Mouse (Mus musculus): Measurements from ENCODE around the gene S100a16. TPM values are rescaled to one million over a fixed set of nuclear protein-coding genes. Genes with fewer than 3 reads are reported as not detected.

S100a16 gene
- polyA plus RNA-seq, 1 experiment from 2014 or later: 40.0 TPM

DNA sequence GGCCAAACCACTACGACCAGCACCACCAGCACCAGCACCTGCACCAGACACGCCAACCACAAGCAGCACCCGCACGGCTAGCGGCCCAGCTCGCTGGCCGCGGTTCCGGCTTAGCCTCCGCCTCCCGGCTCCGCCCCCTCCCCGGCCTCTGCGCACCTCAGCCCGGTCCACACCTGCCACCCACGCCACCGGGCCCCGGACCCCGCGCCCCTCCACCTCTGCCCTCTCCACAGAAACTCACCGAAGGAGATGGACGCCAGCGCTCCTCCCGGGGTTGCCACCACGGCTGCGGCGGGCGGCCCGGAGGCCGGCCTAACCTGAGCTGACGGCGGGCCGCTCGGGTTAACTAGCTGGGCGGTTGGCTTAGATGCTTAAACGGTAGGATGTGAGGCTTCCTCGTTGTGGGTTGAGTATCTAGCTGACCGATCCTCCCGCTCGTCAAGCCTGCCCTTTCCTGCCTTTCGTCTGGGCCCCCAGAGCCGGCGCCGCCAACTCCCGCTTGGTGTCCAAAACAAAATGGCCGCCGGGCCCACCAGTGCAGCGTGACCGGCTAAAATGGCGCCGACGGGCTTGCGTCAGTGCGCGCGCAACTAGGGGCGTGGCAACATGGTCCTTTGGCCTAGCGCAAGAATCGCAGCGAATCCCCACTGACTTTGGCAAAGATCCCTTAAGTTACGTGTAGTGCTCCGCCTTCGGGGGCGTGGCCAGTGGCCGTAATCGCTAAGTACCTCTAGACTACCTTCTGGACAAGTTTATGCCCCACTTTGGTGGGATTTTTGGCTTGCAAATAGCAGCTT, 27.9 kb upstream of the S100a16 start, which contains the start of gene Chtop:
TSS of gene Chtop (minus strand) at position 549 of the 797 bp plus-strand sequence.
- peaks cover 4% of the 10 kb centered on the region; the same call in 1 of the 2 replicates for H3K27me3 ChIP-seq
- peaks cover 39% of the 10 kb centered on the region for H3K4me1 ChIP-seq
- H3K27ac ChIP-seq (replicated peaks): peak within 1 kb of the TSS; percentile 95
- peak within 1 kb of the TSS; percentile 99 for H3K9ac ChIP-seq (replicated peaks)
- peak; percentile 93 for ATAC-seq (replicated peaks)
- H3K9me3 ChIP-seq: no peaks in the 10 kb centered on the region
- H3K4me3 ChIP-seq: peak within 1 kb of the TSS; percentile 99
- WGBS: under 1% methylated on average over 65 of the region's 66 CpGs
- peaks cover 32% of the 10 kb centered on the region for H3K36me3 ChIP-seq
- peak within 1 kb of the TSS; percentile 70 for H3K4me2 ChIP-seq (replicated peaks)

DNA sequence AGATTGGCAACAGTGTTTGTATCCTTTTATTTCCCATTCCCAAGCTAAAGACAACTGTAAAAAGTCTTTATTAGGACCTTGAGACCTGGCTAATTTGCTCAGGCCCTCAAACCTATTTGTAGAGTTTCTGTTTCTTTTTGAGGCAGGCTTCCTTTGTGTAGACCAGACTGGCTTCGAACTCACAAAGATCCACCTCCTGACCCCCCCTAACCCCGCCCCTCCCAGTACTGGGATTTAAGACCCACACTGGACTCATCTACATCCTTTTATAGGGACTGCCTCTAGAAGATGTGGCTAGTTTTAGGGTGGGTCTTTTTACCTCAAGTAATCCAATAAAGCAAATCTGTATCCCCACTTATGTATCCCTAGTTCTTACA, 27.3 kb upstream of the S100a16 start:
- Histone ChIP-seq H3K27me3 (peaks cover 4% of the 10 kb centered on the region; the same call in 1 of the 2 replicates), H3K9ac (replicated peaks) (no peak overlapping the region), H3K27ac (replicated peaks) (peak overlapping the region; percentile 95), H3K9me3 (no peaks in the 10 kb centered on the region), H3K4me3 (peak overlapping the region; percentile 99), H3K4me1 (peaks cover 40% of the 10 kb centered on the region), H3K4me2 (replicated peaks) (peak overlapping the region; percentile 44), H3K36me3 (peaks cover 26% of the 10 kb centered on the region)
- peak; percentile 12 for ATAC-seq (replicated peaks)
- WGBS: 11% methylated on average over 2 of the region's 2 CpGs

DNA sequence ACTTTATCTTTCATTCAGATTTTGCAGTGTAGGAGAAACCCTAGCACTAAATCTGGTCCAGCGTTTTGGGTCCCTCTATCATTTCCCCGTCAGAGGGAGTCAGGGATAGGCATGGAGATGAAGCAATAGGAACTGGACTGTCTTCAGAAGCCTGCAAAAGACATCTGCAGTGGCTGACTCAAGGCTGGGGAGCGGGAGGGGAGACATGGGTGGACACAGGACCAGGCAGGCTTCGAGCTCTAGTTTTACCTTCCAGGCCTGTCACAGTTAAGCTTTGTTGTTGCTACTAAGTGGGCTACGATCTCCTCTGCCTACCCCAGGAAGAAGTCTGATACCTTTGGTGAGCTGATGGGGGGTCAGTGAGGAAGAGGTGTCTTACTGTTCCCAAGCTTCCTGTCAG, 24.8 kb upstream of the S100a16 start:
- 84% methylated on average over 5 of the region's 5 CpGs for WGBS

DNA sequence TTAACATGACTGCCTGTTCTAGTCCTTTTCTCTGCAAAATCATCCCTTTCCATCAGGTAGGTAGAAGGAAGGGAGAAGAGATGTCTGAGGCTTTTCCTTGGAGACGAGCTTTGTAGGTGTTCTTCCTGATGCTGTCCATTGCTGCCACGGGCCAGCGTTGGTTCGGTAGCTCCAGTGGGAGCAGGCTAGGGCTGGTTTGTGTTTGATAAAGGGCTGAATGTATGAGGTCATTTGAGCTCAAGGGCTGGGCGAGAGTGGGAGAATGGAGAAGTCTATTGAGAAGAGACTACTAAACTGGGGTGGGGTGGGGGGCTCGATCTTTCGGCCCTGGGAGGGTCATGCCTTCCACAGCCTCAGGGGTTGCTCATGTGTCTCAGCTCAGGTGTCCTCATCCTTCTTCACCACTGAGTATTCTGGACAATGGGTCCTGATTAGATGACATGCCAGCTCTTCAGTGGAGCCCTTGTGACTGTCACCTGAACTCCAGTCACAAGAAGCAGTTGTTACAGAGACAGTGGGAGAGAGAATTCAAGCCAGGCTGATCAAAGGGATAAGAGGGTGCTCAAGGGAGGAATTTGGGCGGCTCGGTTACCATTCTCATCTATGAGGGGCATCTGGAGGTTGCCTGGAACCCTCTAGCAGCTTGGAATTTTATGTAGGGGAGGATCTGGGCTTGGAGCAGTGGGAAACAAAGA, 24.0 kb upstream of the S100a16 start:
- WGBS: 78% methylated on average over 9 of the region's 9 CpGs
- Histone ChIP-seq H3K9me3 (no peaks in the 10 kb centered on the region), H3K4me2 (replicated peaks) (no peak overlapping the region), H3K36me3 (no peaks in the 10 kb centered on the region), H3K4me1 (peaks cover 20% of the 10 kb centered on the region), H3K27ac (replicated peaks) (no peak overlapping the region), H3K4me3 (no peak overlapping the region), H3K9ac (replicated peaks) (no peak overlapping the region), H3K27me3 (peaks cover 4% of the 10 kb centered on the region; the same call in 1 of the 2 replicates)
- no peak for ATAC-seq (replicated peaks)

More for the DNA sequence above, 24.8 kb upstream of the S100a16 start:
- no peaks in the 10 kb centered on the region for H3K9me3 ChIP-seq
- H3K27me3 ChIP-seq: peaks cover 4% of the 10 kb centered on the region; the same call in 1 of the 2 replicates
- H3K27ac ChIP-seq (replicated peaks): no peak overlapping the region
- H3K4me3 ChIP-seq: no peak overlapping the region
- peaks cover 2% of the 10 kb centered on the region; the same call in 1 of the 2 replicates for H3K36me3 ChIP-seq
- no peak overlapping the region for H3K4me2 ChIP-seq (replicated peaks)
- no peak overlapping the region for H3K9ac ChIP-seq (replicated peaks)
- peaks cover 29% of the 10 kb centered on the region for H3K4me1 ChIP-seq
- no peak for ATAC-seq (replicated peaks)

DNA sequence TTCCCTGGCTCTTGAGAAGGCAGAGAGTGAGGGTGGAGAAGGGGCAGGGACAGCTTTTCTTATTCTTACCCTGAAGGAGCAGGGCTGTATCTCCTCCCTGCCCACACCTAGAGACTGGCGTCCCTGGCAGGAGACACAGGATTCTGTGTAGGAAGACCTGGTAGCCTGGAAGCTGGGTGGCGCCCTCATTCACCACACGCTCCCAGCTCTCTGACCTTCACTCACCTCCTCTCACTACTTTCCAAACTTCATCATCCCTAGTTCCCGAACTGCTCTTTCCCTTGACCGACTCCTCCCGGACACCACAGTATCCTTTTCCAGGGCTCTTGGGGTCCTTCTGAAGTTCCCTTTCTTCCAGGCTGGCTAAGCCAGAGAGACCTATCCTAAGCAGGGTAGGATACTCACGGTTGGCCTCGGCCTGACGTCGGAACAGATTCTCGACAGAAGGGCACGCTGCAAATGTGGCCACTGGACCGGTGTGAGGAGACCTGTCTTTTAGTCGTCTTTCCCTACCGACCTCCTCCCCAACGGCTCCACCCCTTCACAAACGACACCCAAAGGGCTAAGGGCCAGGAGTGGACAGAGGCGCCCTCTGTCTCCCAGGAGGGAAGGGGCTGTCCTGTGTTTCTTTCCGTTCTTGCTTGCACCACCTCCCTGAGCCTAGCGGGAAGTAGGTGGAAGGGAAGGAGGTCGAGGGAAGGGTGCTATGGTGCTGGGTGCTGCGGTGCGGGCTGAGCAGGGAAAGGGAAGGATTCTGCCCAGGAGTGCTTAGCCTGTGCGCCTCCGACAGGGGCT, 23.1 kb upstream of the S100a16 start, which contains the start of the genes S100a1 and S100a13:
TSS of gene S100a1 (minus strand) at position 597 of the 795 bp plus-strand sequence.
TSS of gene S100a13 (plus strand) at position 640 of the 795 bp plus-strand sequence.
- Histone ChIP-seq H3K36me3 (no peaks in the 10 kb centered on the region), H3K9ac (replicated peaks) (peak within 1 kb of the TSS; percentile 39), H3K27ac (replicated peaks) (no peak within 1 kb of the TSS), H3K4me1 (peaks cover 17% of the 10 kb centered on the region), H3K4me3 (peak within 1 kb of the TSS; percentile 36), H3K4me2 (replicated peaks) (peak within 1 kb of the TSS; percentile 60), H3K27me3 (peaks cover 4% of the 10 kb centered on the region; the same call in 1 of the 2 replicates), H3K9me3 (no peaks in the 10 kb centered on the region)
- peak; percentile 24 for ATAC-seq (replicated peaks)
- WGBS: 4% methylated on average over 25 of the region's 25 CpGs

DNA sequence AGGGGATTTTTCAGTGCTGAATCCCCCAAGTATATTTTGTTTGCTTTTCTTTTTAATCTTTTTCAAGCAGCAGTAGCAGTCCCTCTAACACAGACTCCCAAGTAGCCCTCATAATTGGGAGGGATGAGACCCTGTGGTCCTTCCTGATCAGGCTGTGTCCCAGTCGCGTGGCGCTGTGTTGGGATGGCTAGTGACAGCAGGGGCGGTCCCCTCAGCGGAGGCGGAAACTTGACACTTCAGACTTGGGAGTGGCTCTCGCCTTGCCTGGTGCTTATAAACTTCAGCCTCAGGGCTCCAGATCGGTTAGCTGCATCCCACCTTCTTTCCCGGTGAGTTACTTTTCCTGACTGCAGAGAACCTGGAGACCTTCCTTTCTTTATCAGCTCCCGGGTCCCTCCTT, 22.4 kb upstream of the S100a16 start:
- Histone ChIP-seq H3K36me3 (no peaks in the 10 kb centered on the region), H3K4me3 (peak overlapping the region; percentile 36), H3K9me3 (no peaks in the 10 kb centered on the region), H3K9ac (replicated peaks) (peak overlapping the region; percentile 39), H3K4me1 (peaks cover 15% of the 10 kb centered on the region), H3K27ac (replicated peaks) (no peak overlapping the region), H3K4me2 (replicated peaks) (peak overlapping the region; percentile 60), H3K27me3 (peaks cover 4% of the 10 kb centered on the region; the same call in 1 of the 2 replicates)
- peak; percentile 63 for ATAC-seq (replicated peaks)
- 2% methylated on average over 10 of the region's 10 CpGs for WGBS

DNA sequence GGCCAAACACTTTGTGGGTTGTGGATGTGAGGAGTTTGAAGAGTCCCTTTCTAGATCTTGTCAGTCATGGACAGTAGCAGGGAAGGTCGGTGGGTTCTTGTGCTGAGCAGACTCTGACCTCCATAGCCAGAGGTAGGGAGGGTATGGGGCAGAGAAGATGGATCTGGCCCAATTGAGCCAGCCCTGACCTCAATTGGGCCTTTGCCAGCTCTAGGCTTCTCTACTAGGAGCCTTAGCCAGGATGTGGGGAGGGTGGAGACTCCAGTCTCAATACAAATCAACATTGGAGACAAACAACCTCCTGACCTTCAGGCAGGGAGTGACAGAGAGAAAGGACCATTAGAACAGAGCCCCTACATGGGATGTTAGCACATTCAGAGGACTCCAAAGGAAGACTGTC, 21.8 kb upstream of the S100a16 start:
- peak overlapping the region; percentile 39; the same call in 1 of the 2 replicates for H3K9ac ChIP-seq (replicated peaks)

DNA sequence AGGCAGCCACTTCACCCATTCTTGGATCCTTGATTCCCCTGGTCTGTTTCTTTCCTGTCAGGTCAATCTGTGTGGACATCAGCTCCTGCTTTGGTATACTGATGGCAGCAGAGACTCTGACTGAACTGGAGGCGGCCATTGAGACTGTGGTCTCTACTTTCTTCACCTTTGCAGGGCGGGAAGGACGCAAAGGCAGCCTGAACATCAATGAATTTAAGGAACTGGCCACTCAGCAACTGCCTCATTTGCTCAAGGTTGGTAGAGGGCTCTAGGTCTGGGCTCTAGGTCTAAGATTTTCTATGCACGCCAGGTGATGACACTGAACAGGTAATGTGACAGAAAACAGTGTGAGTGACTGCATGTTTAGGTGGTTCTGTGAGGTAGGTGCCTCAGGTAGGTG, 21.3 kb upstream of the S100a16 start:
- Histone ChIP-seq H3K36me3 (no peaks in the 10 kb centered on the region), H3K4me2 (replicated peaks) (no peak overlapping the region), H3K9me3 (no peaks in the 10 kb centered on the region), H3K27ac (replicated peaks) (no peak overlapping the region), H3K4me3 (no peak overlapping the region), H3K27me3 (peaks cover 4% of the 10 kb centered on the region; the same call in 1 of the 2 replicates), H3K9ac (replicated peaks) (no peak overlapping the region), H3K4me1 (peaks cover 13% of the 10 kb centered on the region)
- no peak for ATAC-seq (replicated peaks)
- WGBS: 90% methylated on average over 4 of the region's 4 CpGs

More for the DNA sequence above, 21.8 kb upstream of the S100a16 start:
- H3K36me3 ChIP-seq: no peaks in the 10 kb centered on the region
- no peak overlapping the region for H3K27ac ChIP-seq (replicated peaks)
- no peak for ATAC-seq (replicated peaks)
- peak overlapping the region; percentile 36 for H3K4me3 ChIP-seq
- no peaks in the 10 kb centered on the region for H3K9me3 ChIP-seq
- H3K27me3 ChIP-seq: peaks cover 4% of the 10 kb centered on the region; the same call in 1 of the 2 replicates
- 69% methylated on average over 1 of the region's 1 CpGs for WGBS
- H3K4me1 ChIP-seq: peaks cover 13% of the 10 kb centered on the region
- H3K4me2 ChIP-seq (replicated peaks): peak overlapping the region; percentile 60

DNA sequence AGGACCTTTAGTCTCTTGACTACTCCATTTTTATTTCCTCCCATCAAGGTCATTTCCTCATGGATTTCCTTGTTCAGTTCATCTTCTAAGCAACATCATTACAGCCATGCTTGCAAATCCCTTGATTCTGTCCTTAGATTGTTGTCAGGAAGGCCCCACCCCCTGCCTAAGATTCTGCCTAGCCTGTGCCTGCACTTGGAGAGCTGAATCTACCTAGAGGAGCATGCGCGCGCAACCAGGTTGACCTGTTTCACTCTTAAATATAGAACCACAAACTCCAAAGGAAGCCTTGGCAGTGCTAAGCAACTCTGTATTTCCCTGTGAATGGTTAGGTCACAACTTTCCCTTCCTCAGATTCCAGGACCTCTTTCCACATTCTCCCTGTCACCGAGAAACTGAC, 19.3 kb upstream of the S100a16 start:
- H3K27me3 ChIP-seq: peaks cover 4% of the 10 kb centered on the region; the same call in 1 of the 2 replicates

DNA sequence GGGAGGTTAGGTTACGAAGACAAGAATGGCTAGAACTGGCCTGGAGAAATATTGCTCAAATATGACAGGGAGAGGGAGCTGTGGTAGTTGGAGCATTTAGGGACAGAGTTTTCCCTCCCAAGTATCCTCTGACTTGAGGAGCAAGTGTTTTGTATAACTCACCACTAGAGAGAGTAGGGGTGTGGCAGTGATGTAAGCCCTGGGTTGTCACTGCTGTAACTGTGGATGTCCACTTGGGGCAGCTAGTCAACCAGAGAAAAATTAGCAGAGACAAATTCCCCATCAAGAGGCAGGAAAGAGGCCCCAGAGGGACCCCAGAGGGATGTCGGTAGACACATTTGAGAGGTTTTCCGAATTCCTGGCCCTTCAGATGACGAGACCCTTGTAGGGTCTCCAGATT, 11.6 kb upstream of the S100a16 start:
- no peak for ATAC-seq (replicated peaks)
- no peak overlapping the region for H3K27ac ChIP-seq (replicated peaks)
- 70% methylated on average over 4 of the region's 4 CpGs for WGBS
- H3K4me2 ChIP-seq (replicated peaks): no peak overlapping the region
- no peaks in the 10 kb centered on the region for H3K36me3 ChIP-seq
- no peak overlapping the region for H3K4me3 ChIP-seq
- H3K27me3 ChIP-seq: no peaks in the 10 kb centered on the region
- no peak overlapping the region for H3K9ac ChIP-seq (replicated peaks)
- no peaks in the 10 kb centered on the region for H3K4me1 ChIP-seq
- no peaks in the 10 kb centered on the region for H3K9me3 ChIP-seq

More for the DNA sequence above, 19.3 kb upstream of the S100a16 start:
- no peak for ATAC-seq (replicated peaks)
- Histone ChIP-seq H3K4me3 (no peak overlapping the region), H3K27ac (replicated peaks) (no peak overlapping the region), H3K9ac (replicated peaks) (no peak overlapping the region), H3K4me1 (peaks cover 13% of the 10 kb centered on the region), H3K4me2 (replicated peaks) (no peak overlapping the region), H3K9me3 (no peaks in the 10 kb centered on the region), H3K36me3 (no peaks in the 10 kb centered on the region)
- 84% methylated on average over 4 of the region's 4 CpGs for WGBS

DNA sequence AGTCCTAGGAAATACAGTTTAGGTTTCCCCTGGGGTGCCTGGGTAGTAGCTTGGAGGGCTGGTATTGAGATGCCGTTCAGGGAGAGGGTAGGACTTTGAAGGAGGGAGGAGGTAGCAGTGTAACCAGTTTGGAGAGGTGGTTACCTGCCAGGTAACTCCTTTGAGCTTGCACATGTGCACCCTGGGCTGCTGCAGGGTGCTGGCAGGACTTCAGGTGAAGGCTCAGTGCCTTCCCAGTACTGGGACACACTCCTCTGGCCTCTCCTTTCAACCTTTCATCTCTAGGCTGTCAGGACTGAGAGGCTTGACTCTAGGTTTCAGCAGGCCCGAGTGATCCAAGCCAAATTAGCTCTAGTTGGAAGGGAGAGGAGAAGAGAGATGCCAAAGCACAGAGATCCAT, 11.0 kb upstream of the S100a16 start:
- no peaks in the 10 kb centered on the region for H3K27me3 ChIP-seq
- no peak for ATAC-seq (replicated peaks)
- H3K9ac ChIP-seq (replicated peaks): no peak overlapping the region
- H3K4me3 ChIP-seq: no peak overlapping the region
- 87% methylated on average over 2 of the region's 2 CpGs for WGBS
- no peaks in the 10 kb centered on the region for H3K36me3 ChIP-seq
- no peaks in the 10 kb centered on the region for H3K9me3 ChIP-seq
- no peak overlapping the region for H3K4me2 ChIP-seq (replicated peaks)
- H3K27ac ChIP-seq (replicated peaks): no peak overlapping the region
- no peaks in the 10 kb centered on the region for H3K4me1 ChIP-seq

Measured in forebrain, embryonic 15.5 days (tissue).